Mouse (Mus musculus) midbrain, postnatal 0 days (tissue): ENCODE measurements around the gene Neurod1. TPM values are rescaled to one million over a fixed set of nuclear protein-coding genes. Genes with fewer than 3 reads are reported as not detected.

Source experiments
- ATAC-seq: fragments of 200-750 bp; cut with Nextera tagmentation; 2 replicates; pipeline ENCODE4 v1.8.0; 2017; ENCODE audit warnings: moderate number of reproducible peaks, mild to moderate bottlenecking, moderate TSS enrichment, moderate library complexity; ENCODE audit not compliant: low FRiP score
- DNase-seq: peaks from one replicate; pipeline ENCODE4 v3.0.0-alpha.2; 2015; ENCODE audit warnings: low spot score
- H3K27ac ChIP-seq: fragments of 300-500 bp; sonication (generic); 2 replicates; pipeline ENCODE4 v1.5.1; 2014; ENCODE audit warnings: low read depth, mild to moderate bottlenecking, low read length, mixed read lengths
- H3K27me3 ChIP-seq: fragments of 300-500 bp; sonication (generic); 2 replicates; pipeline ENCODE4 v1.6.1; 2014; ENCODE audit warnings: low read length, control low read depth, mixed read lengths; ENCODE audit not compliant: insufficient read depth
- H3K36me3 ChIP-seq: fragments of 300-500 bp; sonication (generic); 2 replicates; pipeline ENCODE4 v1.6.1; 2014; ENCODE audit warnings: low read length, control low read depth, mixed read lengths; ENCODE audit not compliant: insufficient read depth
- H3K4me1 ChIP-seq: fragments of 300-500 bp; sonication (generic); 2 replicates; pipeline ENCODE4 v1.6.1; 2014; ENCODE audit warnings: mild to moderate bottlenecking, control low read depth, antibody characterized with exemption, low read length, mixed read lengths; ENCODE audit not compliant: insufficient read depth
- H3K4me2 ChIP-seq: fragments of 300-500 bp; sonication (generic); 2 replicates; pipeline ENCODE4 v1.6.1; 2014; ENCODE audit warnings: low read depth, mild to moderate bottlenecking, low read length, mixed read lengths; ENCODE audit not compliant: poor library complexity, severe bottlenecking
- H3K4me3 ChIP-seq: fragments of 300-500 bp; sonication (generic); 2 replicates; pipeline ENCODE4 v1.5.1; 2014; ENCODE audit warnings: low read depth, mild to moderate bottlenecking, low read length, moderate library complexity
- H3K9ac ChIP-seq: fragments of 300-500 bp; sonication (generic); replicated peaks from 2 replicates; pipeline ENCODE4 v1.6.1; 2014; ENCODE audit warnings: mild to moderate bottlenecking, low read length, moderate library complexity, mixed read lengths; ENCODE audit not compliant: poor library complexity, severe bottlenecking
- H3K9me3 ChIP-seq: fragments of 300-500 bp; sonication (generic); 2 replicates; pipeline ENCODE4 v1.6.1; 2016; ENCODE audit warnings: low read length, control low read depth
- CTCF ChIP-seq: IDR thresholded peaks from 2 replicates; pipeline ENCODE4 v1.5.1; 2016; ENCODE audit warnings: antibody characterized with exemption, mild to moderate bottlenecking
- WGBS: fragments of 180-500 bp; shearing (Covaris S2); extraction: QIAGEN DNeasy Blood & Tissue Kit; methylation state at CpG from one replicate; pipeline ENCODE4 v1.1.7; 2014; 5-methylcytosine and 5-hydroxymethylcytosine counted together
- polyA plus RNA-seq: library from polyadenylated mRNA; unstranded; fragments of >200 nt; fragmentation: Nextera tagmentation; extraction: Ambion mirVana; gene quantifications from 2 replicates; pipeline ENCODE4 v1.2.1, GENCODE M21; 2015
- total RNA-seq: library from RNA; depleted of rRNA; stranded (reverse); fragments of >200 nt; gene quantifications from 2 replicates; pipeline ENCODE4 v1.2.3, GENCODE M21; 2014

The Neurod1 gene
- total and polyA plus RNA-seq, 2 experiments from 2014 or later, result 6.2 to 16.6 TPM

GRCm38 (mm10) chr2:79454786-79455446, 1.6 kb downstream of the Neurod1 start:
- H3K9ac ChIP-seq, result peak overlapping the region; percentile 14
- peak overlapping the region; percentile 36 for H3K4me3 ChIP-seq
- no peak overlapping the region for H3K27ac ChIP-seq
- DNase-seq (peak; percentile 38), ATAC-seq (no peak)
- WGBS, result 5% methylated on average over 15 of the region's 15 CpGs
- no peaks in the 10 kb centered on the region for H3K36me3 ChIP-seq
- peaks cover 22% of the 10 kb centered on the region for H3K27me3 ChIP-seq
- TF ChIP-seq CTCF, result no peak
- peaks cover 5% of the 10 kb centered on the region for H3K4me1 ChIP-seq
- peak overlapping the region; percentile 51 for H3K4me2 ChIP-seq
- no peaks in the 10 kb centered on the region for H3K9me3 ChIP-seq

- ATAC-seq, result peak; percentile 50; the same call in 1 of the 2 replicates
- WGBS, result 1% methylated on average over 55 of the region's 55 CpGs
- H3K9me3 ChIP-seq, result no peaks in the 10 kb centered on the region
These were observed 2.4 kb downstream of the Neurod1 start for GRCm38 (mm10) chr2:79453901-79454781.

GRCm38 (mm10) chr2:79451438-79451837, 5.1 kb downstream of the Neurod1 start:
- 46% methylated on average over 5 of the region's 5 CpGs for WGBS
- Histone ChIP-seq H3K9me3 (no peaks in the 10 kb centered on the region), H3K4me1 (no peaks in the 10 kb centered on the region)

More at GRCm38 (mm10) chr2:79453901-79454781, 2.4 kb downstream of the Neurod1 start:
- H3K4me1 ChIP-seq, result peaks cover 2% of the 10 kb centered on the region
- no peak overlapping the region for H3K27ac ChIP-seq
- peak; percentile 73 for DNase-seq
- H3K4me3 ChIP-seq, result peak overlapping the region; percentile 36
- no peak for TF ChIP-seq CTCF
- H3K9ac ChIP-seq, result peak overlapping the region; percentile 14
- H3K4me2 ChIP-seq, result peak overlapping the region; percentile 51
- H3K27me3 ChIP-seq, result peaks cover 18% of the 10 kb centered on the region
- no peaks in the 10 kb centered on the region for H3K36me3 ChIP-seq

GRCm38 (mm10) chr2:79450684-79451394, 5.7 kb downstream of the Neurod1 start:
- DNase-seq, result no peak
- no peaks in the 10 kb centered on the region for H3K36me3 ChIP-seq
- 72% methylated on average over 4 of the region's 4 CpGs for WGBS
- no peaks in the 10 kb centered on the region for H3K9me3 ChIP-seq
- H3K4me2 ChIP-seq, result no peak overlapping the region
- H3K27ac ChIP-seq, result no peak overlapping the region
- no peak overlapping the region for H3K4me3 ChIP-seq
- no peak for TF ChIP-seq CTCF
- ATAC-seq, result no peak
- H3K4me1 ChIP-seq, result no peaks in the 10 kb centered on the region
- peaks cover 12% of the 10 kb centered on the region; the same call in 1 of the 2 replicates for H3K27me3 ChIP-seq
- no peak overlapping the region for H3K9ac ChIP-seq

More at GRCm38 (mm10) chr2:79451438-79451837, 5.1 kb downstream of the Neurod1 start:
- Histone ChIP-seq H3K27ac (no peak overlapping the region), H3K9ac (no peak overlapping the region), H3K27me3 (peaks cover 12% of the 10 kb centered on the region; the same call in 1 of the 2 replicates), H3K36me3 (no peaks in the 10 kb centered on the region), H3K4me3 (no peak overlapping the region), H3K4me2 (no peak overlapping the region)
- no peak for TF ChIP-seq CTCF
- DNase-seq (no peak), ATAC-seq (no peak)

- DNase-seq (peak; percentile 82), ATAC-seq (no peak)
- Histone ChIP-seq H3K27me3 (peaks cover 5% of the 10 kb centered on the region; the same call in 1 of the 2 replicates), H3K4me2 (no peak overlapping the region), H3K27ac (no peak overlapping the region), H3K4me1 (no peaks in the 10 kb centered on the region), H3K36me3 (no peaks in the 10 kb centered on the region), H3K9me3 (no peaks in the 10 kb centered on the region), H3K4me3 (no peak overlapping the region), H3K9ac (no peak overlapping the region)
- WGBS, result 72% methylated on average over 4 of the region's 4 CpGs
- no peak for TF ChIP-seq CTCF
These were observed 7.2 kb downstream of the Neurod1 start for GRCm38 (mm10) chr2:79449371-79449770.
